Mouse (Mus musculus) heart, postnatal 25 days (tissue): ENCODE measurements at regions not wholly inside any gene's neighbourhood (a gene's known extent, or its start where the extent isn't known, plus 50 kb on each side); places are given as distances from the start of the nearest gene placed in this dataset.

ENCODE experiments used
- DNase-seq: peaks from one replicate; pipeline ENCODE4 v3.0.0; 2022; ENCODE audit warnings: low spot score
- intact Hi-C: fragments of 180-260 bp; cut with DNase I; formaldehyde crosslinking; loops from one replicate; pipeline ENCODE4 v1.15.1; 2025

- intact Hi-C loops, result loop anchor here (10.0 kb wide), 1 partner anchor 1659 kb away; no protein-coding TSS in a partner anchor
- DNase-seq, result no peak
Measured at GRCm38 (mm10) chrX:68313486-68313885, 364.9 kb upstream of the Fmr1 start.
